Mouse (Mus musculus) gastrocnemius, adult 8-10 months (tissue): ENCODE results near the gene Vmn1r121. TPM values are rescaled to one million over a fixed set of nuclear protein-coding genes. Genes with fewer than 3 reads are reported as not detected.
"Not testable (repeated sequence)": the region's sequence is repeated elsewhere in the genome, so short reads cannot be mapped to it uniquely, and the experiment has no call there.

Source experiments
- DNase-seq, 2 experiments: peaks; one replicate each; pipeline ENCODE4 v3.0.0; 2022; ENCODE audit warnings: low spot score in 2 of 2
- total RNA-seq, 4 experiments: library from RNA; stranded (reverse); gene quantifications; 2 replicates each; pipeline ENCODE4 v1.2.4; 2022

Vmn1r121 gene
- not detected for total RNA-seq

GRCm38 (mm10) chr7:21098413-21098812, at the start of gene Vmn1r121:
Gene Vmn1r121, minus strand, starts transcription at chr7:21098513.
- not testable (repeated sequence) for DNase-seq

GRCm38 (mm10) chr7:21134028-21134427, 35.7 kb upstream of the Vmn1r121 start, which contains the start of gene Vmn1r122:
Gene Vmn1r122, minus strand, starts transcription at chr7:21134128.
- DNase-seq: not testable (repeated sequence)

GRCm38 (mm10) chr7:21053684-21054083, 44.6 kb downstream of the Vmn1r121 start, which contains the start of gene Vmn1r120:
Gene Vmn1r120, minus strand, starts transcription at chr7:21053784.
- not testable (repeated sequence) for DNase-seq

Other genes with a start within 250 kb of the Vmn1r121 start
- gene Vmn1r116, start 226.3 kb downstream of the Vmn1r121 start, total RNA-seq: not detected
- not detected for gene Vmn1r117, start 214.4 kb downstream of the Vmn1r121 start, total RNA-seq
- not detected for gene Vmn1r118, start 186.2 kb downstream of the Vmn1r121 start, total RNA-seq
- gene Vmn1r119, start 86.1 kb downstream of the Vmn1r121 start, total RNA-seq: not detected
- not detected for gene Vmn1r120, start 44.7 kb downstream of the Vmn1r121 start, total RNA-seq
- not detected for gene Vmn1r122, start 35.6 kb upstream of the Vmn1r121 start, total RNA-seq
- gene Vmn1r123, start 63.7 kb upstream of the Vmn1r121 start, total RNA-seq: not detected
- gene Gm5157, start 91.9 kb upstream of the Vmn1r121 start, total RNA-seq: not detected
- gene Vmn1r124, start 162.1 kb upstream of the Vmn1r121 start, total RNA-seq: not detected
- not detected for gene Vmn1r125, start 173.7 kb upstream of the Vmn1r121 start, total RNA-seq
- gene Vmn1r126, start 203.0 kb upstream of the Vmn1r121 start, total RNA-seq: not detected
- not detected for gene Vmn1r127, start 221.3 kb upstream of the Vmn1r121 start, total RNA-seq